Mouse (Mus musculus) cerebellum, adult 2 months (tissue): Measurements from ENCODE around the gene Stap1. TPM values are rescaled to one million over a fixed set of nuclear protein-coding genes. Genes with fewer than 3 reads are reported as not detected.

Source experiments
- DNase-seq, 2 experiments: peaks; one replicate each; pipeline ENCODE4 v3.0.0; 2021
- H3K27ac ChIP-seq: fragments of 200-500 bp; 2 replicates; pipeline ENCODE4 v1.5.1; 2012; ENCODE audit warnings: low read length, control low read depth, inconsistent platforms; ENCODE audit not compliant: insufficient read depth
- H3K27me3 ChIP-seq: fragments of 200-500 bp; 2 replicates; pipeline ENCODE4 v1.6.1; 2012; ENCODE audit warnings: inconsistent platforms, mild to moderate bottlenecking, low read length, moderate library complexity; ENCODE audit not compliant: control insufficient read depth, insufficient read depth
- H3K4me1 ChIP-seq: fragments of 200-500 bp; 2 replicates; pipeline ENCODE4 v1.6.1; 2011; ENCODE audit warnings: low read length; ENCODE audit not compliant: control insufficient read depth, insufficient read depth
- H3K4me3 ChIP-seq: fragments of 200-500 bp; replicated peaks from 2 replicates; pipeline ENCODE3; 2011; ENCODE audit warnings: mild to moderate bottlenecking, low read depth, low read length, control low read depth; ENCODE audit not compliant: insufficient read depth
- CTCF ChIP-seq: fragments of 200-500 bp; IDR thresholded peaks from 2 replicates; pipeline ENCODE4 v1.5.1; 2011; ENCODE audit warnings: low read depth, mild to moderate bottlenecking, control low read depth, low read length, moderate library complexity, borderline replicate concordance; ENCODE audit not compliant: insufficient read depth
- POLR2A ChIP-seq: fragments of 200-500 bp; IDR thresholded peaks from 2 replicates; pipeline ENCODE4 v1.6.1; 2011; ENCODE audit warnings: low read length, control low read depth, borderline replicate concordance; ENCODE audit not compliant: insufficient read depth
- WGBS: fragments of 180-500 bp; shearing (Covaris S2); methylation state at CpG from one replicate; pipeline ENCODE4 v1.1.7; 2018; 5-methylcytosine and 5-hydroxymethylcytosine counted together
- polyA plus RNA-seq: library from polyadenylated mRNA; depleted of rRNA; stranded (reverse); fragments of >200 nt; gene quantifications from 2 replicates; pipeline ENCODE4 v1.2.3, GENCODE M21; 2012

Stap1 gene
- polyA plus RNA-seq, 1 experiment: not detected

DNA sequence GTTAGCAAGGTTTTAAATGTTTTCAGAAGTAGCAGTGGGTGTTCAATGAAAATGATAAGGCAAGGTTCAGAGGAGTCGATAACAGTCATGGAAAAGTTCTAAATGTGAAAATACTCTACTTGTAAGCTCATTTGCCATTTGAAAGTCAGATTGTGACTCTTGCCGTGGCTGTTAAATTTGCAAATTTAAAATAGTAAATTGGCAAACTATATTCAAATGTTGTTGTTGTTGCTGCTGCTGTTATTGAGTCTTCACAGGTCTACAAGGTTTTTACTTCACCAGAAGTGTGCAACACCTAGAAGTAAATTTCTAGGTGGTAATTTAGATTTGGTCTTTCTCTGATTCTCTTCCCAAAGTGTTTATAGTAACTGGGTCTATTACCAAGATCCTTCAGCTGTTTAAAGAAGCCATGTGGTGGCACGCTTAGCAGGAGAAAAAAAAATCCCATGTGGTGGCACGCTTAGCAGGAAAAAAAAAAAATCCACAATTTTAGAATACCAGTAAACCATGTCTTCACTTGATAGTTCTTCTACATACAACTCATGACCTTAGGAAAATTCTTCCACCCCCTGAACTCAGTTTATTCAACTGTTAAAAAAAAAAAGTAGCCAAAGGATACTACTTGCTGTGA, 1.3 kb downstream of the Stap1 start:
- H3K27me3 ChIP-seq: no peaks in the 10 kb centered on the region
- H3K4me3 ChIP-seq: no peak overlapping the region
- no peak overlapping the region for H3K27ac ChIP-seq
- TF ChIP-seq POLR2A: no peak
- TF ChIP-seq CTCF: no peak
- DNase-seq: no peak
- WGBS: 84% methylated on average over 4 of the region's 4 CpGs
- no peaks in the 10 kb centered on the region for H3K4me1 ChIP-seq

DNA sequence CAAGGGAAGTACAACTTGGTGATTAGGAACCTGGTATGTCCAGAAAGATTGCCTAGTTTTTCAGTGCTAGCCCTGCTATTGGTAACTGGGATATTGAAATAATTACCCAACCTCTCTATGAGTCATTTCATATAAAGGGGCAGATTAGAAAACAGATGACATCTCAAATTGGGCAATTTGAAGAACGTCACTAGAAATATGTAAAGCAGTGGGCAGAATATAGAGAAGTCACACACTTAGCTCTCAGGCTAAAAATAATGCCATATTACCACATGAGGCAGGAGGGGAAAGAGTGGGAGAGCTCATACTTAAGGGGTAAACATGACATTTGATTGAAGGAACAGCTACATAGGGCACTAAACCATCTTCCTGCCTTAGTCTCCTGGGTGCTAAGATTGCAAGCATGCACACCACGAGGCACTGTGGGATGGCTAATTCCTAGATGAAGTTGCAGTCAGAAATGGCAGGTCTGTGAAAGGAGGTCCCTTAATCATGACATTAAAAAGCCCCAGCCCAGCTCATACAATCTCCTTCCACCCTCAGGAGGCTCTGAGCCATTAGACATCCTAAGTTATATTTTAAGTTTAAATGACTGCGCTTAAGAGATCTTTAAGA, 7.3 kb downstream of the Stap1 start:
- DNase-seq: no peak
- H3K27ac ChIP-seq: no peak overlapping the region
- H3K4me3 ChIP-seq: no peak overlapping the region
- H3K27me3 ChIP-seq: no peaks in the 10 kb centered on the region
- no peaks in the 10 kb centered on the region for H3K4me1 ChIP-seq
- TF ChIP-seq POLR2A: no peak
- TF ChIP-seq CTCF: no peak
- WGBS: 78% methylated on average over 3 of the region's 3 CpGs

DNA sequence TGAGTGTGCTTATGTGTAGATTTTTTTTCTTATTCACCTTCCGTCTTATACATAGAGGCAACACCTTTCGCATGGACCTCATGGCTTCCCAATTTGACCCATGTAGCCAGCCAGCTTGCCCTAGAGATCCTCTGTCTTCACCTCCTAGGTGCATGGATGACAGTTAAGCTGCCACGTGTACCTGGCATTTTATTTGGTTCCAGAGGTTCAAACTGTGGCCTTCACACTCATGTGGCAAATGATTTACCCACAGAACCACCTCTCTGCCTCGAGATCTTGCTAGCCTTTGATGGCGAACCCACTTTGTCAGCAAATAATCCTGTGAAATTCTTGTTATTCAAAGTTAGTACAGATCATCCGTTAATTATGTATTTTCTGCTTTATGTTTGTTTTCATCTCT, 12.4 kb downstream of the Stap1 start:
- TF ChIP-seq CTCF (no peak), POLR2A (no peak)
- Histone ChIP-seq H3K4me1 (no peaks in the 10 kb centered on the region), H3K27me3 (no peaks in the 10 kb centered on the region), H3K4me3 (no peak overlapping the region), H3K27ac (no peak overlapping the region)
- 81% methylated on average over 6 of the region's 6 CpGs for WGBS
- DNase-seq: no peak

DNA sequence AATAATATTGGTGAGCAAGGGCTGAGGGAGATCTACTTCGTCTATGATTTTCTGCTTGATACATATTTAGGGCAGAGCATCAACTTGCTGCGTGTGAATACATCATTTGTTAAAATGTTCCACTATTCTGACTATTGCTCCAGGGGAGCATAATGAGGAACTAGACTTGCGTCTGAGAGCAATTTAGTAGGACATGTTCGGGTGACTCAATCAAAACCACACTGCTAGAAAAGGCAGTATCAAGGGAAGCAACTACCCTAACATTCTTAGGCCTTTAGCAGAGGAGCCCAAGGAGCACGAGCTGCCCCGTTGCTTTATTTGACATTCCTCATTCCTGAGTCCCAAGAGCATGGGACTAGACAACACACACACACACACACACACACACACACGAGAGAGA, 13.4 kb downstream of the Stap1 start:
- no peak for DNase-seq
- Histone ChIP-seq H3K27me3 (no peaks in the 10 kb centered on the region), H3K4me1 (no peaks in the 10 kb centered on the region), H3K4me3 (no peak overlapping the region), H3K27ac (no peak overlapping the region)
- 83% methylated on average over 7 of the region's 7 CpGs for WGBS
- TF ChIP-seq POLR2A: no peak
- TF ChIP-seq CTCF: no peak

DNA sequence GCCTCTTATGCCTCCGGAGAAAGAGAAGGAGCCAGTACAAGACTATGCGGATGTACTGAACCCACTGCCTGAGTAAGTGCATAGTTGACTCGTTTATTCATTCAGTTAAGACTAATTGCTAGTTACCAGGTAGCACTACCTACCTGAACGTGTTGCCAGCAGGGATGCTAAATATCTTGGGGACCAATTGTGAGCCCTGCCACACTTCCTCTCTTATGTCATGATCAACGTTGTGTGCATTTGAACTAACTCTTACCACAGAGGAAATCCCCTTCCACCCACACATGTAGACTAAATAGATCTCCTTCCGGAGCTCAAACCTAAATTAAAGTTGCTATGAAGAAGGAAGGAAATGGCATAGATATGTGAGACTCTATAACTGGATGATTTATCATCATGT, 15.2 kb downstream of the Stap1 start:
- H3K27me3 ChIP-seq: no peaks in the 10 kb centered on the region
- H3K4me1 ChIP-seq: no peaks in the 10 kb centered on the region
- no peak for TF ChIP-seq POLR2A
- no peak for TF ChIP-seq CTCF
- no peak overlapping the region for H3K4me3 ChIP-seq
- WGBS: 77% methylated on average over 6 of the region's 6 CpGs
- no peak for DNase-seq
- H3K27ac ChIP-seq: no peak overlapping the region

DNA sequence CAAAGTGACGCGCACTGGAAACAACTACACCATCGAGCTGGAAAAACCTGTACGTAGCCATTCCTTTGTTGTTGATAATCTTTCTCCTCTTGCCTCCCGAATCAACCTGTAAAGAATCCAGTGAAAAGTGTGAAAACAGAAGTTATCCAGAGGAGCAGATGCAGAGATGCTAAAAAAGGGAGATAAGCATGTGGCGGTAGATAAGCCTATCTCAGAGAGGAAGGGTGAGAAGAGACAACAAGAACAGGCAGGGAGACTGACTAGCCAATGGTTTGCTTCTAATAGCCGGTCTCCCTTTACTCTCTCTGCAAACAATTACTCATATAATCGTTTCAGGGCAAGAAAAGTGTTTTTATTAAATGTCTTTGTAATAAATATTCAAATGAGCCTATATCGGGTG, 23.2 kb downstream of the Stap1 start:
- H3K27me3 ChIP-seq: no peaks in the 10 kb centered on the region
- H3K4me3 ChIP-seq: no peak overlapping the region
- no peaks in the 10 kb centered on the region for H3K4me1 ChIP-seq
- 90% methylated on average over 9 of the region's 9 CpGs for WGBS
- H3K27ac ChIP-seq: no peak overlapping the region
- TF ChIP-seq POLR2A (no peak), CTCF (no peak)
- DNase-seq: no peak

DNA sequence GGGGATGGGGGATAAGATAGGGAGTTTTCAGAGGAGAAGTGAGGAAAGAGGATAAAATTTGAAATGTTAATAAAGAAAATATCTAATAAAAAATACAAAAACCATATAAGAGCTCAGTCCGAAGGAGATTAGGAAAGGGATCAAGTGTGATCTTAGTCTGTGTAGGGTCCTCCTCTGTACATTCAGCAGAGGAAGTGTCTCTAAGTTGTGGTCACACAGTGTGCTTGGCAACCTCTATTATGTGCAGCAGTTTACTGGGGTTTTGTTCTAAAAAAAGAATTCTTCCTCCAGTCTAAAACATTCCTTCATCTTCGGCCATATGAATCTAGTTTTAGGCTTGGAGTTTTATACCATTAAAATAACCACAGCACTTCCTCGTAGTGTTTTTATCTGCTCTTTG, 27.4 kb downstream of the Stap1 start:
- no peaks in the 10 kb centered on the region for H3K27me3 ChIP-seq
- WGBS: 90% methylated on average over 3 of the region's 3 CpGs
- no peak overlapping the region for H3K4me3 ChIP-seq
- TF ChIP-seq CTCF (no peak), POLR2A (no peak)
- H3K4me1 ChIP-seq: no peaks in the 10 kb centered on the region
- DNase-seq: no peak
- H3K27ac ChIP-seq: no peak overlapping the region

DNA sequence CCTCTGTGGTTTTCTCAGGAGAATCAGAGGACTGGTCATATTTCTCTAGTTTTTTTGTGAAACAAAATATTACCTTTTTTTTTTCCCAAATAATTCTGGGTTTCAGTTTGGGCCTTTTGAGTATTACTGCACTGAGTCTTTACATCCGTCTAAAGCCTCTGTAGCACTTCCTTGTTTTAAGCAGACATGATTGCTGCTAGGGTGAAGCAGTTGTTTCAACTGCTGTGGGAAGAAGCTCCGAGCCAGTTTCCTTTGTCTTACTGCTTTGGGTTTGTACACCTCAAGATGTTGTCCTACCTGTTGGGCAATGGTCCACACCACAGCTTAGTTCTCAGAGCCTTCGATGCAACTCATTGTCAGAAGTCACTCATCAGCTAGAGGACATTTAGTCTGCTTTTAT, 29.1 kb downstream of the Stap1 start:
- DNase-seq: no peak
- no peaks in the 10 kb centered on the region for H3K27me3 ChIP-seq
- 85% methylated on average over 3 of the region's 3 CpGs for WGBS
- TF ChIP-seq POLR2A (no peak), CTCF (no peak)
- H3K4me1 ChIP-seq: no peaks in the 10 kb centered on the region
- no peak overlapping the region for H3K4me3 ChIP-seq
- no peak overlapping the region for H3K27ac ChIP-seq
